Mouse (Mus musculus): ENCODE measurements around the gene Prrg4. TPM values are rescaled to one million over a fixed set of nuclear protein-coding genes. Genes with fewer than 3 reads are reported as not detected.

The Prrg4 gene
- polyA plus RNA-seq, 1 experiment from 2014 or later = 1.5 TPM

- no peak for ATAC-seq (replicated peaks; ENCODE audit: insufficient number of reproducible peaks, low FRiP score, low TSS enrichment, low read depth)
Measured at GRCm38 (mm10) chr2:104851686-104852085, 2.0 kb upstream of the Prrg4 start.

GRCm38 (mm10) chr2:104849991-104850359 lies 299 bp upstream of the Prrg4 start:
- Histone ChIP-seq H3K4me2 (ENCODE audit: low read depth, low read length) (peak overlapping the region; percentile 95), H3K27me3 (ENCODE audit: control insufficient read depth, insufficient read depth, low read length) (no peaks in the 10 kb centered on the region), H3K27ac (replicated peaks; ENCODE audit: low read depth, low read length) (no peak overlapping the region), H3K9me3 (replicated peaks; ENCODE audit: control insufficient read depth, low read length) (no peaks in the 10 kb centered on the region), H3K36me3 (replicated peaks; ENCODE audit: control insufficient read depth, insufficient read depth, low read depth, low read length) (no peaks in the 10 kb centered on the region), H3K4me3 (ENCODE audit: low read depth, low read length) (peak overlapping the region; percentile 49), H3K9ac (replicated peaks; ENCODE audit: low read length) (no peak overlapping the region), H3K4me1 (ENCODE audit: control insufficient read depth, insufficient read depth, low read length) (no peaks in the 10 kb centered on the region; the same call in 1 of the 2 replicates)
- DNase-seq (ENCODE audit: low spot score) = no peak
- no peak for ATAC-seq (replicated peaks; ENCODE audit: insufficient number of reproducible peaks, low FRiP score, low TSS enrichment, low read depth)
- WGBS = 74% methylated on average over 3 of the region's 3 CpGs

More at GRCm38 (mm10) chr2:104851686-104852085, 2.0 kb upstream of the Prrg4 start:
- Histone ChIP-seq H3K4me2 (ENCODE audit: low read depth, low read length) (no peak overlapping the region), H3K4me3 (ENCODE audit: low read depth, low read length) (no peak overlapping the region), H3K9ac (replicated peaks; ENCODE audit: low read length) (no peak overlapping the region), H3K36me3 (replicated peaks; ENCODE audit: control insufficient read depth, insufficient read depth, low read depth, low read length) (no peaks in the 10 kb centered on the region), H3K4me1 (ENCODE audit: control insufficient read depth, insufficient read depth, low read length) (no peaks in the 10 kb centered on the region; the same call in 1 of the 2 replicates), H3K27me3 (ENCODE audit: control insufficient read depth, insufficient read depth, low read length) (no peaks in the 10 kb centered on the region), H3K9me3 (replicated peaks; ENCODE audit: control insufficient read depth, low read length) (no peaks in the 10 kb centered on the region), H3K27ac (replicated peaks; ENCODE audit: low read depth, low read length) (no peak overlapping the region)
- WGBS = 13% methylated on average over 5 of the region's 5 CpGs
- DNase-seq (ENCODE audit: low spot score) = peak; percentile 47

DNA sequence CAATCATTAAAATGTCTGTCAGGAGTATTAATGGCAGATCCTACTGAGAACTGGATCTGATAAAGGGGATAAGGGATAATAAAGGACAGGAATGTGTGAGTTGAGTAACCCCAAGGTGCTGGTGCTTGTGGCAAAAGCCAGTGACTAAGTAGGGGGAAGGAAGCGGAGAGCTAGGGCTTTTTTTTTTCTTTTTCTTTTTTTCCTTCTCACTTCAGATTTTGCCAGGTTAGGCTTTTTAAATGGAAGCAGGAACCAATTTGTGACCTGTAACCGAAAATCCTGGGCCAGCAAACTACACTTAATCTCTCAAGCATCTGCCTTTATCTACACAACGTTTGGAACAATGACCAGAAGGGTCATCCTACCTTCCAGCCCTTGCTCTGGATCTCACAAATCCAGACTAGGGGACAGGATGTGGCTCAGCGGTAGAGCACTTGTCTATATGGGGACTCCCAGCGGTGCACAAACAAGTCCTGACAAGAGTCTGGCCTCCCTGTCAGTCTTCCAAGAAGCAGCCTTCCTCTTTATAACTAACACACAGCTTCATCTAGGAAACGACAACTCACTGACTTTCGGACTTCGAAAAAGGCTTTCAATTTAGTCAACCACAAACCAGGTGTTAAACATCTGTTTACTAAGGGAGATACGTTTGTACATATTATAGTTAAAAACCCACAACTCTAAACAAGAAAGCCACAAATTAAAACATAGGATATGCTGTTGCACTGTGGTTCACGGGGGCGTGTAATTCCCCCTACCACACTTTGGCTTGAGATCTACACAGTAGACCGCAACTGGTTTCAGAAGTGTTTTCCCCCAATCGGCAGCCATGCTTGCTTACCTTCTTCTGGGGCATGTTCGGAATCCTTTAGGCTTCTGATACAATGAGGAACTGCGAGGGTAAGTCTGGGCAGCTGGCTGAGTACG lies 1.2 kb downstream of the Prrg4 start:
- Histone ChIP-seq H3K27ac (replicated peaks; ENCODE audit: low read depth, low read length) (no peak overlapping the region), H3K4me1 (ENCODE audit: control insufficient read depth, insufficient read depth, low read length) (no peaks in the 10 kb centered on the region; the same call in 1 of the 2 replicates), H3K36me3 (replicated peaks; ENCODE audit: control insufficient read depth, insufficient read depth, low read depth, low read length) (no peaks in the 10 kb centered on the region), H3K27me3 (ENCODE audit: control insufficient read depth, insufficient read depth, low read length) (no peaks in the 10 kb centered on the region), H3K4me2 (ENCODE audit: low read depth, low read length) (peak overlapping the region; percentile 95), H3K4me3 (ENCODE audit: low read depth, low read length) (peak overlapping the region; percentile 49), H3K9me3 (replicated peaks; ENCODE audit: control insufficient read depth, low read length) (no peaks in the 10 kb centered on the region), H3K9ac (replicated peaks; ENCODE audit: low read length) (no peak overlapping the region)
- WGBS = 25% methylated on average over 16 of the region's 16 CpGs
- ATAC-seq (replicated peaks; ENCODE audit: insufficient number of reproducible peaks, low FRiP score, low TSS enrichment, low read depth) (no peak), DNase-seq (ENCODE audit: low spot score) (no peak)

DNA sequence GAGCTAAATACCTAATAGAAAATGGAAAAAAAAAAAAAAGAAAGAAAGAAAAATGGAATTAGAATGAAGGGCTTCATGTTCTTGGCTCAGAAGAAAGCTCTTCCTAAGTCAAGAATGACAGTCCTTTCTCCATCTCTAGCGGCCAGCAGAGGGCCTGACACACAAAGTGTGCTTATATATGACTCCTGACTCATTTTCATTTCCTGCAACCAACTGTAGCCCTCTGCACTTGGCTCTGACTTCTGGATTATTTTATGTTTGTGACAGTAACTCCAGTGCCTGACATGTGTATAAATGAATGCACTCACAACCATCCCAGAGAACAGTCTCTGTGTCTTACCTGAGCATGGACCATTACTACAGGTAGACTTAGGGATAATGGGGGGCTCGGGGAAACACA lies 2.0 kb downstream of the Prrg4 start:
- no peak overlapping the region for H3K9ac ChIP-seq (replicated peaks; ENCODE audit: low read length)
- no peak overlapping the region for H3K4me2 ChIP-seq (ENCODE audit: low read depth, low read length)
- H3K36me3 ChIP-seq (replicated peaks; ENCODE audit: control insufficient read depth, insufficient read depth, low read depth, low read length) = no peaks in the 10 kb centered on the region
- H3K4me3 ChIP-seq (ENCODE audit: low read depth, low read length) = no peak overlapping the region
- WGBS = 44% methylated on average over 2 of the region's 2 CpGs
- peak; percentile 58 for DNase-seq (ENCODE audit: low spot score)
- H3K27me3 ChIP-seq (ENCODE audit: control insufficient read depth, insufficient read depth, low read length) = no peaks in the 10 kb centered on the region
- H3K9me3 ChIP-seq (replicated peaks; ENCODE audit: control insufficient read depth, low read length) = no peaks in the 10 kb centered on the region
- no peak for ATAC-seq (replicated peaks; ENCODE audit: insufficient number of reproducible peaks, low FRiP score, low TSS enrichment, low read depth)
- no peaks in the 10 kb centered on the region; the same call in 1 of the 2 replicates for H3K4me1 ChIP-seq (ENCODE audit: control insufficient read depth, insufficient read depth, low read length)
- no peak overlapping the region for H3K27ac ChIP-seq (replicated peaks; ENCODE audit: low read depth, low read length)

DNA sequence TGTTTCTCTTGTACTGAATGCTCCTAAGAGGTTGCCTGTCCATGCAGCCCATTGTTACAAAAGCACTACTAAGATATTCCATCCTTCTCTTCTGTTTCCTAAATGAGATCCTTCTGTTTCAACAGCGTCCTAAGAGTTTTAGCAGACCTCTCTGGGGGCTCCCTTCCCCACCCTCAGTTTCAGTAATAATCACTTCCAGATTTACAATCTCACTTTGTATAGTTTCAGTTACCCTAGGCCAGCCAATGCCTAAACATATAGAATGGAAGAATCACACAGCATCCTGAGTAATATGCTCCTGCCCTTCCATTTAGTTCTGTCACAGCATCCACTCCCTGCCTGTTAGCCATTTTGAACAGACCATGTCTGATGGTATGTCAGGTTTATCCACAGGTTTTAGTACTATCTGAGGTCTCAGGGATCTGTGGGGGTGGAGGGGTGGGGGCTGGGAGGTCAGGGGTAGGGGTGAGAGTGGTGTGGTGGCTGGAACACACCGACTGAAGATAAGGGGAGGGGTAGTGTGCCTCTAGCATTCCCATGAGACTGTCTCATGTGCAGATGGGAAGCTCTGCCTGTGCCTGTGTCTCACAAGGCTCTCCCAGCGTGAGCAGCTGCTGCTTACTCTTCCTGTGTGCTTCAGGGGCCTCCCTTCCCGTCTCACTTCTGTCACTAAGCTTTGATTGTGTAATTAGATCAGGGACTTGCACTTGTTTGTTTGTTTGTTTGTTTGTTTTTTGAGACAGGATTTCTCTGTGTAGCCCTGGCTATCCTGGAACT lies 2.9 kb downstream of the Prrg4 start:
- Histone ChIP-seq H3K9ac (replicated peaks; ENCODE audit: low read length) (peak overlapping the region; percentile 4; the same call in 1 of the 2 replicates), H3K9me3 (replicated peaks; ENCODE audit: control insufficient read depth, low read length) (no peaks in the 10 kb centered on the region), H3K27ac (replicated peaks; ENCODE audit: low read depth, low read length) (peak overlapping the region; percentile 20; the same call in 1 of the 2 replicates), H3K4me2 (ENCODE audit: low read depth, low read length) (no peak overlapping the region), H3K4me1 (ENCODE audit: control insufficient read depth, insufficient read depth, low read length) (no peaks in the 10 kb centered on the region; the same call in 1 of the 2 replicates), H3K36me3 (replicated peaks; ENCODE audit: control insufficient read depth, insufficient read depth, low read depth, low read length) (no peaks in the 10 kb centered on the region), H3K27me3 (ENCODE audit: control insufficient read depth, insufficient read depth, low read length) (no peaks in the 10 kb centered on the region), H3K4me3 (ENCODE audit: low read depth, low read length) (no peak overlapping the region)
- ATAC-seq (replicated peaks; ENCODE audit: insufficient number of reproducible peaks, low FRiP score, low TSS enrichment, low read depth) = peak; percentile 44
- 16% methylated on average over 4 of the region's 4 CpGs for WGBS
- peak; percentile 75 for DNase-seq (ENCODE audit: low spot score)

DNA sequence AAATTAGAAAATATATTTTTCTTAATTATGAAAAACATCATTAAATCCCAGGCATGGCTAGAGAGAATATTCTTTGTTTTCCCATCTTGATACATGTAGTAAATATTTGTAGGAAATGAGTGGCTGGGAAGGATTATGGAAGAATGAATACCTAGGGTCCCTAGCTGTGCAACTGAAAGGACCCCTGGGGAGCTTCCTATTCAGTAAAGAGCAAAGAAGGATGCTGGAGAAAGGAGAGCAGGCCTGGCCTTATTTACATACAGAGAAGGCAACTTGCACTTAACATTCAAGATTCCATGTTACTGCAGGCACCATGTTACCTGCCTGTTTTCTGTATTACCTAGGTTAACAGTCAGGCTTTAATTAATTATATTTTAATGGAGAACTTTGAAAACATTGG lies 7.1 kb downstream of the Prrg4 start:
- Histone ChIP-seq H3K9me3 (replicated peaks; ENCODE audit: control insufficient read depth, low read length) (no peaks in the 10 kb centered on the region), H3K27ac (replicated peaks; ENCODE audit: low read depth, low read length) (no peak overlapping the region), H3K36me3 (replicated peaks; ENCODE audit: control insufficient read depth, insufficient read depth, low read depth, low read length) (no peaks in the 10 kb centered on the region), H3K4me2 (ENCODE audit: low read depth, low read length) (no peak overlapping the region), H3K4me1 (ENCODE audit: control insufficient read depth, insufficient read depth, low read length) (no peaks in the 10 kb centered on the region; the same call in 1 of the 2 replicates), H3K27me3 (ENCODE audit: control insufficient read depth, insufficient read depth, low read length) (no peaks in the 10 kb centered on the region), H3K4me3 (ENCODE audit: low read depth, low read length) (no peak overlapping the region), H3K9ac (replicated peaks; ENCODE audit: low read length) (no peak overlapping the region)
- ATAC-seq (replicated peaks; ENCODE audit: insufficient number of reproducible peaks, low FRiP score, low TSS enrichment, low read depth) (no peak), DNase-seq (ENCODE audit: low spot score) (no peak)

DNA sequence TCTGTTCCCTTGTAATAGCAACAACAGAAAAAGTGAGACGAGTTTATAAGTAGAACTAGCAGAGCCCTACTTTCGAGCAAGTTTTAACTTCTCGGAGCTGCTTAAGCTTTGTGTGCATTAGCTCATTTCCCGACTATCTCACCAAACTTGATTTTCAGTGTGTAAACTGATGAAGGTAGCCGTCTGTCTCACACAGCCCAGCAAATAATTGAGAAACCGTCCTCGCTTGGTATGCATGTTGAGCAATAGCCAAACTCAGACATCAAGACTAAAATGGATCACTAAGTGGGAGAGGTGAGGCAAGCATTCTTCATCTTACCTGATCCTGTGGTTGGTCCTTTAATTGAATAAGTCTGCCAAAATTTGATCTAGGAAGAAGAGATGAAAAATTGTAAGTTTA lies 7.9 kb downstream of the Prrg4 start:
- no peak for DNase-seq (ENCODE audit: low spot score)
- Histone ChIP-seq H3K27me3 (ENCODE audit: control insufficient read depth, insufficient read depth, low read length) (no peaks in the 10 kb centered on the region), H3K9ac (replicated peaks; ENCODE audit: low read length) (no peak overlapping the region), H3K4me2 (ENCODE audit: low read depth, low read length) (no peak overlapping the region), H3K9me3 (replicated peaks; ENCODE audit: control insufficient read depth, low read length) (no peaks in the 10 kb centered on the region), H3K4me1 (ENCODE audit: control insufficient read depth, insufficient read depth, low read length) (no peaks in the 10 kb centered on the region), H3K27ac (replicated peaks; ENCODE audit: low read depth, low read length) (no peak overlapping the region), H3K36me3 (replicated peaks; ENCODE audit: control insufficient read depth, insufficient read depth, low read depth, low read length) (no peaks in the 10 kb centered on the region), H3K4me3 (ENCODE audit: low read depth, low read length) (no peak overlapping the region)
- WGBS = 84% methylated on average over 7 of the region's 7 CpGs
- no peak for ATAC-seq (replicated peaks; ENCODE audit: insufficient number of reproducible peaks, low FRiP score, low TSS enrichment, low read depth)

- ATAC-seq (replicated peaks; ENCODE audit: insufficient number of reproducible peaks, low FRiP score, low TSS enrichment, low read depth) (no peak), DNase-seq (ENCODE audit: low spot score) (no peak)
- no peaks in the 10 kb centered on the region for H3K4me1 ChIP-seq (ENCODE audit: control insufficient read depth, insufficient read depth, low read length)
- H3K4me2 ChIP-seq (ENCODE audit: low read depth, low read length) = no peak overlapping the region
- no peaks in the 10 kb centered on the region for H3K36me3 ChIP-seq (replicated peaks; ENCODE audit: control insufficient read depth, insufficient read depth, low read depth, low read length)
- H3K4me3 ChIP-seq (ENCODE audit: low read depth, low read length) = no peak overlapping the region
- H3K9ac ChIP-seq (replicated peaks; ENCODE audit: low read length) = no peak overlapping the region
- H3K27me3 ChIP-seq (ENCODE audit: control insufficient read depth, insufficient read depth, low read length) = no peaks in the 10 kb centered on the region
- H3K9me3 ChIP-seq (replicated peaks; ENCODE audit: control insufficient read depth, low read length) = no peaks in the 10 kb centered on the region
- no peak overlapping the region for H3K27ac ChIP-seq (replicated peaks; ENCODE audit: low read depth, low read length)
Measured at GRCm38 (mm10) chr2:104840974-104841373, 8.7 kb downstream of the Prrg4 start.
